Mouse (Mus musculus) liver (tissue): ENCODE results near the gene Rnaseh2b.

Source experiments
- DNase-seq: peaks from one replicate; pipeline ENCODE4 v3.0.0-alpha.2; 2020; ENCODE audit warnings: mixed read lengths

Gene Rnaseh2b

GRCm38 (mm10) chr14:62322581-62323344, 30.4 kb downstream of the Rnaseh2b start:
- no peak for DNase-seq

DNA sequence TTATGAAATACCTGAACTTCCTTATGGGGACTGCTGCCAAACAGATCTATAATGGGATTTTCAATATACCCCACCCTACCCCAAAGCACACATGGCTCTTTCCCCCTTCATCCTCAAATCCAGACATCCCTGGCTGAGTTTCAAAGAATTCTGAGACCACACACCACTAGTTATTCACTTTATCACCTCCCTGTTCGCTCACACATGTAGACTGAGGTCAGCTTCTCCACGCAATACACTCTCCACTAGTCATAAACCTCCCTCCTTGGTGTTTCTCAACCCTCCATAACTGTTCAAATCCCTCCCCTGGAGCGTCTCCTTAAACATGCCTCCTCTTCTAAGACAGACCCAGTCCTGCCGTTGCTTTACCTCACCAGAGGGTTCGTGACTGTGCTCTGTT, 31.1 kb downstream of the Rnaseh2b start:
- DNase-seq: no peak

DNA sequence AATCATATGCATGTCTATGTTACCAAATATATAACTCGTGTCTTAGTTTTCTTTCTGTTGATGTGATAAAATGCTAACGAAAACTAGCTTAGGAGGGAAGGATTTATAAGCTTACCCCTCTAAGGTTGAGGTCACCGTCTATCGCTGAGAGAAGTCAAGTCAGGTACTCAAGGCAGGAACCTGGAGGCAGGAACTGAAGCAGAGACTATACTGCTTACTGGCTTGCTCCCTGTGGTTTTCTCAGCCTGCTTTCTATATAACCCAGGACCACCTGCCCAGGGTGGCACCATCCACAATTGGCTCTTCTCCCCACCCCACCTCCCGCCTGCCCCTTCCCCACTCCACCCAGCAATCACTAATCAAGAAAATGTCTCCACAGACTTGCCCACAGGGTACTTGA, 32.6 kb downstream of the Rnaseh2b start:
- no peak for DNase-seq

DNA sequence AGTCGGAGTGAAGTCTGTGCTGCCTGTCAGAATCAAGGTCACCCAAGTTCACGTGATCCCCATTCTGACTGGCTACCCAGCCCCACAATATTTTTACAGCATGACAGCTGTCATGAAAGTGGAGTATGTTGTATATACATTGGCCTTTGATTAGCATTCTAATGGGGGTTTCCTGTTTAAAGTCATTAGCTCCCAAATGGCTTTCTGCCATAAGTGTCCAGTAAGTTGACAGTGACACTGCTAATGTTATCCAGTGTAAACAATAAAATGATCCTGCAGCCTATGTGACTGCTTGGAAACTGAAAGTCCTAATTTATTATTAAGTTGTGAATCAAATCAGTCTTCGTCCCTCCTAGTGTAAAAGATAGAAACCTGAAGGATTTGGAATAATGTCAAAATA, 33.6 kb downstream of the Rnaseh2b start:
- DNase-seq: no peak

GRCm38 (mm10) chr14:62327171-62327570, 34.8 kb downstream of the Rnaseh2b start:
- DNase-seq: no peak

DNA sequence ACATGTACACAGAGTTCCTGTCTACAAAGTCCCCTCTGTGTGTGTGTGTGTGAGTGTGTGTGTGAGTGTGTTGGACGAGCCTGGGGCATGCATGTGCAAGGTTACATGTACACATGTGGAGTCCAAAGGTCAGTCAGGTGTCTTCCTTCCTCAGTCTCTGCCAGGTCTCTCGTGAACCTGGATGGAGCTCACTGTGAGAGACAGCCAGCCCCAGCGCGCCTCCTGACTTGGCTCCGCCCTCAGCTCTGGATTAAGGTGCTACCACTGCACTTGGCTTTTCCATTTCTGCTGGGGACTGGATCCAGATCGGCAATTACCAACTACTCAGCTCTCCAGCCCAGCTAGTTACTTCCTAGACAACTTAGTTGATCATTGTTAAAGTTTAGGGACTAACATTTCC, 36.2 kb downstream of the Rnaseh2b start:
- peak; percentile 19 for DNase-seq

DNA sequence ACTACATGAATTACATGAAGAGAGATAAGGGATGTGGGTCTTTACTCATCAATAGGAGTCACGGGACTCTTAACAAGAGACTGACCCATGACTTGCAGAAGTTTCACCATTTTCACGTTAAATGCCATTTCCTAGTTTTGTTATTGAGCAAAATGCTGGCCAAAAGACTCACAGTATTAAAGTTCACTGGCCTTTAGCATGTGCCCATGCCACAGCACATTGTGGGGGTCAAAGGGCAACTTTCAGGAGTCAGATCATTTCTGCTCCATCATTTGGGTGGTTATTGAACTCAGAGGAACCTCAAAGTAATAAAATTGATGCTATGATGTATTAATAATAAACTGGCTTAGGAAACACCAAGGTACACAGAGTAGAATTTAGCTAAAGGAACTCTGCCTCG, 37.2 kb downstream of the Rnaseh2b start:
- no peak for DNase-seq

DNA sequence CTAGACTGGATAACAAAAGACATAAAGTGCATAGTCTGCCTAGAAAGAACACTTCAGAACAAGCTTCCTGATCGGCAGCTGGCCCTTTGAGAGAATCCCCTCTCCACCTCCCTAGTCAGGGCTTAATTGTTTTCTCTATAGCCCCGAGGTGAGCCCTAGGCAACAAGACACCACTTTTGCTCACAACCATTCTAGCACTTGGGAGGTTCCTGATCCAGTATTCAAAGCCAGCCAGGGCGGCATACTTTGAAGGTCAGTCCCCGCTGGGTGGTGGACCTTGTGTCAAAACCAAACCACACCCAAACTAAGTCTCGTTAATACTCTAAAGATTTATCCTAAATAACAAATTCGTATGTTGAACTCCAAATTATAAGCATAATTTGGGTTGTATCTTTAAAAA, 39.1 kb downstream of the Rnaseh2b start:
- peak; percentile 36 for DNase-seq

DNA sequence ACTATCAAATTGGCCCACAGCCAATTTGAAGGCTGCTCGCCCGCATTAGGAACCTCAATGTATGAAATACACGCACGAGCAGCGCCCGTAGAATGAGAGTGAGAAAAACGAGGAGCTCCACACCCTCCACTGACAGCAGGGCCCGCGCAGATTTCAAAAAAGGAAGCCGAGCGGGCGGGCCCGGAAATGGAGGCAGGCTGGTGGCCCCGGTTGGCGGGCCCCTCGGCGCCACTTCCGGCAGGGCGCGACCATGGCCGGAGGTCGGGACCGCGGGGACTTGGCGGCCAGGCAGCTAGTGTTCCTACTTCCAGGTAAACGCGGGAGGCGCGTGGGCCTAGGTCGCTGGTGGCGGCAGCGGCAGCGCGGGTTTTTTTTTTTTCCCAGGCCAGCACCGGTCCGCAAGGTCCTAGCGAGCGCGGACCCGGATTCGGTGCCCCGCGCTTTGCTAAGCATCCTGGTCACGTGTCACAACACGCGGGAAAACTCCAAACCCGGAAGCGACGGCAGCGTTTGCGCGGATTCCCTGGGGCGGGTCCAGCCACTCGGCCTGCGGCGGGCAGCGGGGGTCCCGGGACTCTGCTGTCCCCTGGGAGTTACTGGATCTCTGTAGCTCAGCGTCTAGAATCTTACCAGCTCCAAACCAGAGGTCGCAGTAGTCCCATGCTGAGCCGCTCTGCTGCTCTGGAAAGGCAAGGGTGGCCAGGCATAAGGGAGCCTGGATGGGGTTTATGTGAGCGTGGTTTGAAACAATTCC, 39.7 kb downstream of the Rnaseh2b start:
- peak; percentile 90 for DNase-seq

DNA sequence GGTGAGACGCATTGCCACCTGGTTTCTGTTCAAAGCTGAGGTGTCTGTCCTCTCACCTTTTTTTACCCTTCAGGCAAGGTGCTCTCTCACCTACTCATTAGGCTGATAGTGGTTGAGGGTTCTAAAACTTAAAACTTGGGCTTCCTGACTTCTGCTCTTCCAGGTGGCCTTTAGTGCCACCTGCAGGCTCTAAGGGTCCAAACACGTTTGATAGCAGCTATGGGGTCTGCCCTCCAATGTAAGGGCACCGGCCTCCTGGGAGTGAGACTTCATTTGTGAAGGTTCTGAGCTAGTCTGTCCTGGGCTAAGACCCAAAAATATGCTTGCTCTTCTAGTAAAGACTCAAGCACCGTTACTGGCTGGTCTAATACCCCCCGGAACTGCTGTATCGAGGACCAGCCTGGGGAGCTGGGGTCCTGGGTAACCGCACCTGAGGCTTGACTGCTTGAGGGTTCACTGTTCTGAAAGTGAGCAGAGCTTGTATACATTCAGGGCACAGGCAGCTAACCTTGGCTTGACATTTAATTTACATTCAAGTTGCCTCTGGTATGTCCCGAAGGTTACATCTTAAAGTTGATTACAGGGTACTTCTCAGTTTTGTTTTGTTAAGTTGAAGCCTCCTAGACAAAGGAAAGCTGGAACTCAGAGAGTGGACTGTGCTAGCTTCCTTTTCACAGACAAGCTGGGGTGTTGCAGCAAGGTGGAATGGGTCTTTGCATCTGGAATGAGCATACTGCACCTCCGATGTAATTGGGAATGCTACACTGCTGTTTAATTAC, 41.7 kb downstream of the Rnaseh2b start:
- no peak for DNase-seq

- no peak for DNase-seq
Observed at GRCm38 (mm10) chr14:62339196-62339595, 46.8 kb downstream of the Rnaseh2b start.

GRCm38 (mm10) chr14:62341887-62342642, 49.7 kb downstream of the Rnaseh2b start:
- DNase-seq: no peak

GRCm38 (mm10) chr14:62342643-62343144, 50.3 kb downstream of the Rnaseh2b start:
- peak; percentile 55 for DNase-seq

GRCm38 (mm10) chr14:62346570-62346969, 54.2 kb downstream of the Rnaseh2b start:
- DNase-seq: no peak

DNA sequence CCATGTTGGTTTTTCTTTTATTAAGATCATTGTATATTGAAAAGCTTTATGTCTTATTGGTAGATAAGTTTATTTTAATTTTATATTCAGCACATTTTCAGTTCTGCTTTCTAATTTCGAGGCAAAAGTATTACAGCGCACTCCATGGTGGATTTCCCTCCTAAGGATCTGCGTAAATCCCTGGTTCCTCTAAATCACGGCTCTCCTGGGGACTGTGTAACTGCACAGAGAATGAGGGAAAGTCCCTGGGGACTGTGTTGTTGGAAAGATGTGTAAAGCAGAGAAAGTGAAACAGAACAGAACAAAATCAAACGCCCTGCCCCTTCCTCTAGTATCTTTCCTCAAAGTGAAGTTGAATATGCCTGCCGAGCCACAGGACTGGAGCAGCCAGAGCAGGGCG, 54.7 kb downstream of the Rnaseh2b start:
- DNase-seq: no peak

GRCm38 (mm10) chr14:62349786-62350185, 57.4 kb downstream of the Rnaseh2b start:
- DNase-seq: no peak

GRCm38 (mm10) chr14:62350186-62350585, 57.8 kb downstream of the Rnaseh2b start:
- no peak for DNase-seq

GRCm38 (mm10) chr14:62350890-62351289, 58.5 kb downstream of the Rnaseh2b start:
- no peak for DNase-seq

DNA sequence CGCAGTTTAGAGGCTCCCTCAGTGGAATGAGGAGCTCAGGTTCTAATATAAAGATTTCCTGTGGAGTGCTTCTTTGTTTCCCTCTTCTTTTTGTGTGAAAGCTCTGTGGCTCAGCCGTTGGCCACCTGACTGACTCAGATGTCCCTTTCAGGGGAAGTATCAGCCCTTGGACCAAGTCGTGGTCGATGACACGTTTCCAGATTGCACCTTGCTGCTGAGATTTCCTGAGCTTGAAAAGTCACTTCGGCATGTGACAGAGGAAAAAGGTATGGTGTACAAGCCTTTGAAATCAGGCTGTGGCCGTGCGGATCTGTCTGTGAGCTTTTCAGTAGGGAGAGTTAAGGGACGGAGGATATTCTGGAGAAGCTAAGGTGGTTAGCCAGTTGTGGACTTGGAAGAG, 61.0 kb downstream of the Rnaseh2b start:
- no peak for DNase-seq

GRCm38 (mm10) chr14:62353793-62354192, 61.4 kb downstream of the Rnaseh2b start:
- DNase-seq: no peak

DNA sequence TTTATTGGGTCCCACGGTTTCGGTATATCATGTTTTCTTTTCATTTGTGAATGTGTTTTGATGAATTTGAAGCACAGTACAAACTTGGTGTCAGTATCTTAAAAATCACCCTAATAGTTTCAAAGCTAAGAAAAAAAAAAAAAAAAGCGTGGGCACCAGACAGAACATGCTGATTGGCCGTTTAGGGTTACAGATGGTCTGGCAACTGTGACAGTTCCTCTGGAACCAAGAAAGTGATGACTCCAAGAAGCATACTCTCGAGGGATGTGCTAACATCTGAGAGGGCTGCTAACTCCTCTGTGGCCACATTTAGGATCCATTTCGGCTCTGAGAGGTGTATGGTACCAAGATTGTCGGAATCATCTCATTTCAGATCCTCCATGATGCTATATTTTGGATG, 62.8 kb downstream of the Rnaseh2b start:
- DNase-seq: no peak

- no peak for DNase-seq
Observed at GRCm38 (mm10) chr14:62361263-62361980, 69.0 kb downstream of the Rnaseh2b start.
